Mouse (Mus musculus) forebrain, embryonic 11.5 days (tissue): ENCODE data around the gene 2310079G19Rik. TPM values are rescaled to one million over a fixed set of nuclear protein-coding genes. Genes with fewer than 3 reads are reported as not detected.
A peak's percentile ranks its signal among the peaks of the same experiment; 100 is the strongest.

ENCODE experiments used
- ATAC-seq: fragments of 200-750 bp; cut with Nextera tagmentation; replicated peaks from 2 replicates; pipeline ENCODE4 v1.8.0; 2017; ENCODE audit warnings: moderate TSS enrichment; ENCODE audit not compliant: low FRiP score
- DNase-seq: peaks from one replicate; pipeline ENCODE4 v3.0.0-alpha.2; 2017; ENCODE audit warnings: low spot score
- H3K27ac ChIP-seq: fragments of 300-500 bp; sonication (generic); 2 replicates; pipeline ENCODE4 v1.5.1; 2014; ENCODE audit warnings: low read depth, low read length
- H3K27me3 ChIP-seq: fragments of 300-500 bp; sonication (generic); 2 replicates; pipeline ENCODE4 v1.6.1; 2014; ENCODE audit warnings: mild to moderate bottlenecking, low read length, mixed read lengths; ENCODE audit not compliant: control insufficient read depth, insufficient read depth
- H3K36me3 ChIP-seq: fragments of 300-500 bp; sonication (generic); 2 replicates; pipeline ENCODE4 v1.6.1; 2014; ENCODE audit warnings: mild to moderate bottlenecking, low read length, moderate library complexity, mixed read lengths; ENCODE audit not compliant: control insufficient read depth, insufficient read depth
- H3K4me1 ChIP-seq: fragments of 300-500 bp; sonication (generic); replicated peaks from 2 replicates; pipeline ENCODE4 v1.6.1; 2014; ENCODE audit warnings: low read length, mixed read lengths; ENCODE audit not compliant: control insufficient read depth, insufficient read depth
- H3K4me2 ChIP-seq: fragments of 300-500 bp; sonication (generic); 2 replicates; pipeline ENCODE4 v1.6.1; 2014; ENCODE audit warnings: low read depth, mild to moderate bottlenecking, low read length, moderate library complexity, mixed read lengths; ENCODE audit not compliant: severe bottlenecking
- H3K4me3 ChIP-seq: fragments of 300-500 bp; sonication (generic); 2 replicates; pipeline ENCODE4 v1.5.1; 2014; ENCODE audit warnings: low read depth, low read length
- H3K9ac ChIP-seq: fragments of 300-500 bp; sonication (generic); 2 replicates; pipeline ENCODE4 v1.6.1; 2014; ENCODE audit warnings: low read length
- H3K9me3 ChIP-seq: fragments of 300-500 bp; sonication (generic); 2 replicates; pipeline ENCODE4 v1.6.1; 2016; ENCODE audit warnings: low read length, mixed read lengths; ENCODE audit not compliant: control insufficient read depth
- WGBS: fragments of 180-500 bp; shearing (Covaris S2); extraction: QIAGEN DNeasy Blood & Tissue Kit; methylation state at CpG from one replicate; pipeline ENCODE4 v1.1.7; 2014; 5-methylcytosine and 5-hydroxymethylcytosine counted together
- polyA plus RNA-seq: library from polyadenylated mRNA; unstranded; fragments of >200 nt; fragmentation: Nextera tagmentation; extraction: Ambion mirVana; gene quantifications from 2 replicates; pipeline ENCODE4 v1.2.1, GENCODE M21; 2014

2310079G19Rik gene
- polyA plus RNA-seq, 1 experiment from 2014 or later = not detected

DNA sequence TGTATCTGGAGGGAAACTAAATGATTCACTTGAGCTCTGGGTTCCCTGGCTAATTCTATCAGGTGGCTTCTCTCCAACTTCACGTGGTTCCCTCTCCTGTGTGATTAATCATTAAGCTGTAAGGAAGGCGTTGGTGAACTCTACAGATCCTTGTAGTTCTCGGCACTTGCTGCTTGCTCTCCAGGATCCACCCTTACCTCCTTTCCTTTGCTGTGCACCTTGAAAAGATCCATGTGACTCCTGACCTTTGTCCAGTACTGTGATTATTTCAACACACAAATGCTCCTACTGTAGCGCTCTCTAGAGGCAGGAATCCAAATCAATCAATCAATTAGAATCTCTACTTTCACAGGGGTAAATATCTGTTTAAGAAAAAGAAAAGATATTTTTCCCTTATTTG lies 4.0 kb upstream of the 2310079G19Rik start:
- Histone ChIP-seq H3K27ac (no peak overlapping the region), H3K9ac (no peak overlapping the region), H3K4me3 (no peak overlapping the region), H3K36me3 (no peaks in the 10 kb centered on the region), H3K9me3 (no peaks in the 10 kb centered on the region), H3K27me3 (no peaks in the 10 kb centered on the region), H3K4me1 (no peaks in the 10 kb centered on the region), H3K4me2 (no peak overlapping the region)
- no peak for DNase-seq
- ATAC-seq = no peak
- WGBS = 87% methylated on average over 4 of the region's 4 CpGs

DNA sequence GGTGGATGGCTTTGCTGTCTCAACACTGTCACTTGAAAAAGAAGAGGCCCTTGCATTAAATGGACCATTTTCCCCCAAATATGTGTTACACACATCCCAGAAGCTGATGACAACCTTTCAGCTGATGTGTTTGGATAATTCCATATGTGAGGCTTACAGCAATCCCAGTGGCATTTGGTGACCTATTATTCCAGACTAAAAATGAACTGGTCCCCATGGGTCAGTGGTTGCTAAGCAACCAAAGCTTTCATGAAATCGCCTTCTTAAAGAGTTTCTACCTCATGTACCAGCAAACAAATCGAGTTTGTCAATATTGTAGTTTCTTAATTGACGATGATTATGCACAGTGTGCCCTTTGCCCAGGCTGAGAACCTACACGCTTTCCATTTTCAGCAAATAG lies 14.8 kb downstream of the 2310079G19Rik start:
- no peak for ATAC-seq
- Histone ChIP-seq H3K4me2 (no peak overlapping the region), H3K4me3 (no peak overlapping the region), H3K9ac (no peak overlapping the region), H3K9me3 (no peaks in the 10 kb centered on the region), H3K27ac (no peak overlapping the region), H3K27me3 (no peaks in the 10 kb centered on the region), H3K4me1 (no peaks in the 10 kb centered on the region), H3K36me3 (no peaks in the 10 kb centered on the region)
- 73% methylated on average over 4 of the region's 4 CpGs for WGBS
- DNase-seq = no peak

DNA sequence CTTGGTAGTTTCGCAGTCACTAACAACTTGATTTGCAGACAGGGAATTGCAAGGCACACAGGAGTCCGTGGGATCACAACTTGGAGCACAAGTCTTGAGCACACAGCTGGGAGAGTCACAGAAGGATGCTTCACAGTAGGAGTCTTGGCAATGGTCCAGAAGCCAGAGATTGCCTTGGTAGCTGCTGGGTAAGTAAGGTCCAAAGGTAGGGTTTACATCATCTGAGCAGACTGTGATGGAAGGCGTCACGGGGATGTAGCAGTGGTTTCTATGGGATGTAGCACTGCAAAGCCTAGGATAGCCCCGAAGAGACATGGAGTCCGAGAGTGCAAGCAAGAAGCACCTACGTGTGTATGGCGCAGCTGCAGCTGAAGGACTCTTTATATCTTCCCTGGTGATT lies 15.5 kb downstream of the 2310079G19Rik start, which contains the start of gene Krtap24-1:
Gene Krtap24-1 (minus strand): TSS at position 358 of the 400 bp plus-strand sequence.
- DNase-seq (no peak), ATAC-seq (no peak)
- Histone ChIP-seq H3K9ac (no peak within 1 kb of the TSS), H3K27ac (no peak within 1 kb of the TSS), H3K27me3 (no peaks in the 10 kb centered on the region), H3K4me3 (no peak within 1 kb of the TSS), H3K36me3 (no peaks in the 10 kb centered on the region), H3K4me2 (no peak within 1 kb of the TSS), H3K4me1 (no peaks in the 10 kb centered on the region), H3K9me3 (no peaks in the 10 kb centered on the region)
- WGBS = 94% methylated on average over 8 of the region's 8 CpGs

DNA sequence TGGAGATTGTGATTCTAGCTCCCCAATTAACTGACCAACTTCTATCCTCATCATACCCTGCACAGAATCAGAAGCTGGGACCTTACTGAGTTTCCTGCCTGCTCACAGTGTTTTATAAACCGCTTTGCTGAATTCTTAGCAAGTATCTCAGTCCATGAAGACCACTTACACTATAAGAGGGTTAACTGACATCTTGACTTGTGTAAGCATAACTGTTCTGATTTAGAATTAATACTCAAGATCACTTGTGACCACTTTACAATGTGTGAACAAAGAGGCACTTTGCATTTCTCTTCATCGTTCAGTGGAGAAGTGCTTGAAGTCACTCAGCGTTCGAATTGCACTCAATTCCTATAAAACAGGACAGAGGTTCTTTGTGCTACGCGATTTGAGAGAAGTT lies 22.9 kb downstream of the 2310079G19Rik start:
- H3K27ac ChIP-seq = no peak overlapping the region
- H3K4me2 ChIP-seq = no peak overlapping the region
- no peak for DNase-seq
- H3K9ac ChIP-seq = no peak overlapping the region
- no peaks in the 10 kb centered on the region for H3K27me3 ChIP-seq
- no peaks in the 10 kb centered on the region for H3K36me3 ChIP-seq
- no peaks in the 10 kb centered on the region for H3K9me3 ChIP-seq
- WGBS = 80% methylated on average over 6 of the region's 6 CpGs
- H3K4me1 ChIP-seq = no peaks in the 10 kb centered on the region
- no peak overlapping the region for H3K4me3 ChIP-seq
- no peak for ATAC-seq

DNA sequence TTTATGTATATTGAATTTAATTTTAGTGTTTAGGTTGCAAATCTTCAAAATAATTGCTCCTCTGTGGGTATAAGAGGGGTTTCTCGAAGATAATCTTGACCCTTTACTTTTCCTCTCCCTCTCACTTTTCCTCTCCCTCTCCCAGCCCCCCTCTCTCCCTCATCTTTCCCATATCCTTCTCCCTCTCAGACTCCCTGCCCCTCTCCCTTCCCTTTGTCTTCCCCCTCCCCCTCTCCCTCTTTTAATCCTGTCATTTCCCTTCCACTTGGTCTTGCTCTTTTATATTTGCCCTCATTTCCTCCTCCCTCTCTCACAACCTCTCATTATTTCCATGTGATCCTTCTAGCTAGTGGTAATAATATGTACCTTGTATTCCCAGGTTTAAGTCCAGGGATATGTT lies 25.0 kb downstream of the 2310079G19Rik start:
- Histone ChIP-seq H3K9ac (no peak overlapping the region), H3K4me1 (no peaks in the 10 kb centered on the region), H3K27ac (no peak overlapping the region), H3K9me3 (no peaks in the 10 kb centered on the region), H3K4me2 (no peak overlapping the region), H3K4me3 (no peak overlapping the region), H3K27me3 (no peaks in the 10 kb centered on the region), H3K36me3 (no peaks in the 10 kb centered on the region)
- DNase-seq (no peak), ATAC-seq (0 out of 2 replicates have a peak, but pooled peaks have one; percentile 31)
- 39% methylated on average over 1 of the region's 1 CpGs for WGBS

DNA sequence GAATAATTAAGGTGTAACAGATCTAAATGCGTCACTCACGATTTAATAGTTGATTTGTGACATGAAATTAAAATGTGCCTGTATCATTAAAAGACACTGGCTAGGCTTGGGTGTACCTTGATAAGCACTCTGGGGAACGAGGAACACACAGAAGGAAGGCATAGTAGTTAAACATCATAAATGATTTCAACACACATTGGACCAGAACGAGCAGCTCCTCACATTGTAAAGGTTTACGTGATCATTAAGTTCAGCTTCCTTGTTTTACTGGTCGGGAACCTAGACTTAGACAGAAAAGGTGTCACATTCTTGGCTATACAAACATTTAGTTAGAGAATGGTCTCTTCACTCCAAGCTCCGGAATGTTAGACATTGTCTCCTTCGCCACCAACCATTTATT lies 27.2 kb downstream of the 2310079G19Rik start:
- Histone ChIP-seq H3K27ac (no peak overlapping the region), H3K27me3 (no peaks in the 10 kb centered on the region), H3K4me1 (no peaks in the 10 kb centered on the region), H3K9ac (no peak overlapping the region), H3K4me2 (no peak overlapping the region), H3K4me3 (no peak overlapping the region), H3K36me3 (no peaks in the 10 kb centered on the region), H3K9me3 (no peaks in the 10 kb centered on the region)
- ATAC-seq = no peak
- no peak for DNase-seq
- 89% methylated on average over 8 of the region's 8 CpGs for WGBS

DNA sequence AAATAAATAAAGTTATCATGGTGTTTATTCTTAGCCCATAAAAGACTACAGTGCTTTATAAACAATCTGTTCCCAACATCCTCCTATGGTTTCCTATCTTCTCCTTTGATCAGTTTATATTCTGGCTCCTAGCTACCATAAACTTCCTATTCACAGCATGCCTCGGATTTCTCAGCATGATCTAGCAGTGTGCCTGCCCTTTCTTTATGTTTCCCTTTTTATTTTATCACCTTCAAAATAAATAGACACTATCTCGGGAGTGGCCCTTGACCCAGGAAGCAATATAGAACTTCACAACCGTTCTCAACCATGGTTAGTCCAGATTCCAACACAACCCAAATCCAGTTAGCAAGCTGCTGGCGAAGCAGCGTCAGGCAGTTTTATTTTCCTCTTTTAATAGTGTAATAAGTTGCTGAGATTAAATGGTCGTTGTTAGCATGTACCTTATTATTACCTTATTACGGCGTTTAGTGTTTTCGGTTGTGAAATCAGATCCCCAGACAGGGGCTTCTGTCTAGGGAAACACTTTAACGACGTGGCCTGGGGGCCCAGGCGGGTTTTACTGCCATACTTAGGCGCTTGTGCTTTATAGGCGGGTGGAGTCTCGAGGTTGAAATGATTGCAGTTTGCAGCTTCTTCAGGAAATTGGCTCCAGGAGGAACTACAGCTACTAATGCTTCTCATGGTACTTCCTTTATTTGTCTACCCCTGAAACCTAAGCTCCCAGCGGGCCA lies 27.8 kb downstream of the 2310079G19Rik start:
- Histone ChIP-seq H3K4me3 (no peak overlapping the region), H3K9ac (no peak overlapping the region), H3K4me2 (no peak overlapping the region), H3K27me3 (no peaks in the 10 kb centered on the region), H3K9me3 (no peaks in the 10 kb centered on the region), H3K36me3 (no peaks in the 10 kb centered on the region), H3K27ac (no peak overlapping the region), H3K4me1 (no peaks in the 10 kb centered on the region)
- 65% methylated on average over 16 of the region's 16 CpGs for WGBS
- ATAC-seq = no peak
- no peak for DNase-seq

DNA sequence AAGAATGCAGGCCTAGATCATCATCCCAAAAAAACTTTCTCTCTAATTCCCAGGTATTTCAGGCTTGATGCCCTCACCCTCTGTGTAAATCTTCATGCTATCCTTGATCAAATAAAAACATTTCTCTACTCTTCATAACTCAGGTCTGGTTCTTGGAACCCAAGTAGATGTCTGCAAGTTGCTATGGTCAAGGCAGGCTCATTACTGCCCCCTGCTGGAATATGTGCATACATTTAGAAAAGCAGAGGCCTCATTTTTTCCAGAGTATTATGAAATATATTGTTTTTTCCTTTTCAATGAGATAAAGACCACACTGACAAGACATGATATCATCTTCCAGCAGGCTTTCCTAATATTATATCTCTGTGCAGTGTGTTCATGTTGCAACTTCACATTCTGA lies 34.7 kb downstream of the 2310079G19Rik start:
- Histone ChIP-seq H3K9ac (no peak overlapping the region), H3K4me1 (no peaks in the 10 kb centered on the region), H3K4me3 (no peak overlapping the region), H3K27me3 (no peaks in the 10 kb centered on the region), H3K4me2 (no peak overlapping the region), H3K9me3 (no peaks in the 10 kb centered on the region), H3K27ac (no peak overlapping the region), H3K36me3 (no peaks in the 10 kb centered on the region)
- ATAC-seq (no peak), DNase-seq (no peak)

DNA sequence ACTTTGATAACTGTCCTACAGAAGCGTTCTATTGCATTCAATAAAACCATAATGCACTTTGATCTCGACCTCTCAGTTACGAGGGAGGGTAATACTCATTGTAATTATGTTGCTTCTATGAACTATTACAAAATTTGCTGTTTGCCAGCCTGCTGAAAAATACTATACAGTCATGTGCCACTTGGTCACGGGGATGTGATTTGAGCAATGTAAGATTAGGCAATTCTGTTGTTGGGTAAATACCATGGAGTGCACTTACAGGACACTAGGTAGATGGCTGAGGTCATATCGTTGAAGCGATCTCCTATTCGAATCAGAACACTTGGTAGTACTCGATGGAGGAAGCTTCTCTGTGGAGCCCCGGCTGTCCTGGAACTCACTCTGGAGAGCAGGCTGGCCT lies 44.1 kb downstream of the 2310079G19Rik start:
- Histone ChIP-seq H3K4me3 (no peak overlapping the region), H3K4me2 (no peak overlapping the region), H3K36me3 (no peaks in the 10 kb centered on the region), H3K9ac (no peak overlapping the region), H3K27me3 (no peaks in the 10 kb centered on the region), H3K4me1 (no peaks in the 10 kb centered on the region), H3K9me3 (no peaks in the 10 kb centered on the region), H3K27ac (no peak overlapping the region)
- no peak for ATAC-seq
- no peak for DNase-seq
- WGBS = 91% methylated on average over 9 of the region's 9 CpGs
